ENCODE assay signal across 8 mouse cellular contexts in the genomic region with DNA sequence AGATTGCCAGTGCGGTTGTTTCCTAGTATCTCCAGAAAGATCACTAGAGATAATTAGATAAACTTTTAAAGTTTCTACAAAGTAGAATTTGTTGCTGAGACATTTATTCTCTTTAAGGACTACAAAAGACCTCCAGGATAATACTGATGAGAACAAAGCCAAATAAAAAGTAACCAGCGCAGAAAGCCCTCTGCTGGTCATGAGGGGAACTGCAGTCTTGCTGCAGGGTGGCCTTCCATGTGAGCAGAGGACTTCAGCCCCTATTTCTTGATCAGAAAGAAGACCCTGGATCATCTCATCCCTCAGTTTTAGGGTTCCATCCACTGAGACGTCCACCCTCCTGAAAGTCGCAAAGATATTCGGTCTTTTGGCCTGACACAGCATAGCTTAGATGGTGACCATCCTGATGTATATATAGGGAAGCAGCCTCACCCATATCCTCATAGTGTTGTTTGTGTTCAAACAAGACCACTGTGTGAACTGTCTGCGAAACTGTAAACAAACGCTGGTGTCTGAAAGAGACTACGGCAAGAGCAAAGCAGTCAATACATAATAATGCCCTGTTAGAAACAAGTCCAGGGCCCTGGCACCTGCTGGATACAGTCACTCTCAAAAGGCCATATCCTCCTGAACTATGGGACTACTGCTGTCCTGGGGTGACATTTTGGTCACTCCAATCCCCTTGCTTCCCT.
DNase-seq lines count a peak whose midpoint lies in the region; ATAC-seq lines count a peak whose summit lies in the region.
"Had no signal": no experiment of that assay in that cellular context is flagged by ENCODE, and none has a peak within 500 bp of the region (broad histone marks: within the 10 kb centered on the region; RNA-seq: fewer than 3 reads in every experiment).

No protein-coding gene starts in this region.

- no peak overlapping the region for H3K27ac ChIP-seq in hindbrain, embryonic 13.5 days
- H3K27ac ChIP-seq: lung, embryonic 15.5 days had no signal

- peaks cover 35% of the 10 kb centered on the region for H3K4me1 ChIP-seq in hindbrain, embryonic 13.5 days (replicated peaks)

- H3K27me3 ChIP-seq in hindbrain, embryonic 13.5 days = peaks cover 22% of the 10 kb centered on the region

- DNase-seq in right cerebral cortex, adult 2 months (ENCODE audit: low spot score in 2 of 2) = peak; percentile 61 to 68
- no peak for DNase-seq in right cerebral cortex, postnatal 25 days
- DNase-seq in adrenal gland, postnatal 14 days = peak; percentile 56
- peak; percentile 64 to 72 for DNase-seq in cerebellum, postnatal 4 days (ENCODE audit: low spot score in 2 of 2)
- peak; percentile 45 for DNase-seq in lung, postnatal 36 days
- peak; percentile 12 for DNase-seq in testis, postnatal 14 days (ENCODE audit: low spot score)

- H3K4me2 ChIP-seq in hindbrain, embryonic 13.5 days = peak overlapping the region; percentile 88

- H3K36me3 ChIP-seq in hindbrain, embryonic 13.5 days = no peaks in the 10 kb centered on the region
- H3K36me3 ChIP-seq: lung, embryonic 15.5 days had no signal

- peak overlapping the region; percentile 62 for H3K4me3 ChIP-seq in hindbrain, embryonic 13.5 days
- H3K4me3 ChIP-seq: lung, embryonic 15.5 days had no signal

- WGBS in hindbrain, embryonic 13.5 days = 57% methylated on average over 8 of the region's 8 CpGs

- ATAC-seq in hindbrain, embryonic 13.5 days (ENCODE audit: low FRiP score) = no peak

- no peaks in the 10 kb centered on the region for H3K9me3 ChIP-seq in hindbrain, embryonic 13.5 days
- H3K9me3 ChIP-seq: lung, embryonic 15.5 days had no signal

- H3K9ac ChIP-seq in hindbrain, embryonic 13.5 days = no peak overlapping the region
- H3K9ac ChIP-seq: lung, embryonic 15.5 days had no signal
